Mouse (Mus musculus): Measurements from ENCODE around the gene BC030499. TPM values are rescaled to one million over a fixed set of nuclear protein-coding genes. Genes with fewer than 3 reads are reported as not detected.

Gene BC030499
- polyA plus RNA-seq, 1 experiment from 2014 or later: 0.35 TPM

DNA sequence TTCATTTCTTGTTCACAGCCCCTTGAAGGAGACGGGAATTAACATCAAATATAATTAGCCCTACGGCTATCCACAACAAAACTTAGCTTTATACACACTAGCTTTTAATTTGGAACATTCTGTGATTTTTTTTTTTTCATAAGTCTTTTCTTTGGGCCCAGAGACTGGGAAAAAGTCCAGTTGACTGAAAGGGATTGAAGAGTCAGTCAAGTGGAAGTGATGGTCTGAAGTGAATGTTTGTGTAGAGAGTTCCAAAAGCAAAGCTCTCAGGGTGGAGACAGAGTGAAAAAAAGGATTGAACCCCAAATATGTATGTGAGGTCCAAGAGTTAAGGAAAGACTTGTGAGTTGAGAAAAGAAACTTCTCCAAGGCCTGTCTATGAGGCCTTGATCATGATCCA lies 27.8 kb downstream of the BC030499 start:
- H3K4me2 ChIP-seq: no peak overlapping the region
- no peak for ATAC-seq
- H3K36me3 ChIP-seq (ENCODE audit: poor library complexity, severe bottlenecking): peaks cover 84% of the 10 kb centered on the region
- peaks cover 34% of the 10 kb centered on the region for H3K4me1 ChIP-seq
- no peaks in the 10 kb centered on the region for H3K9me3 ChIP-seq (replicated peaks)
- no peak overlapping the region for H3K4me3 ChIP-seq
- no peaks in the 10 kb centered on the region for H3K27me3 ChIP-seq
- no peak overlapping the region for H3K9ac ChIP-seq
- H3K27ac ChIP-seq: peak overlapping the region; percentile 58; the same call in 1 of the 2 replicates
- 50% methylated on average over 2 of the region's 2 CpGs for WGBS

DNA sequence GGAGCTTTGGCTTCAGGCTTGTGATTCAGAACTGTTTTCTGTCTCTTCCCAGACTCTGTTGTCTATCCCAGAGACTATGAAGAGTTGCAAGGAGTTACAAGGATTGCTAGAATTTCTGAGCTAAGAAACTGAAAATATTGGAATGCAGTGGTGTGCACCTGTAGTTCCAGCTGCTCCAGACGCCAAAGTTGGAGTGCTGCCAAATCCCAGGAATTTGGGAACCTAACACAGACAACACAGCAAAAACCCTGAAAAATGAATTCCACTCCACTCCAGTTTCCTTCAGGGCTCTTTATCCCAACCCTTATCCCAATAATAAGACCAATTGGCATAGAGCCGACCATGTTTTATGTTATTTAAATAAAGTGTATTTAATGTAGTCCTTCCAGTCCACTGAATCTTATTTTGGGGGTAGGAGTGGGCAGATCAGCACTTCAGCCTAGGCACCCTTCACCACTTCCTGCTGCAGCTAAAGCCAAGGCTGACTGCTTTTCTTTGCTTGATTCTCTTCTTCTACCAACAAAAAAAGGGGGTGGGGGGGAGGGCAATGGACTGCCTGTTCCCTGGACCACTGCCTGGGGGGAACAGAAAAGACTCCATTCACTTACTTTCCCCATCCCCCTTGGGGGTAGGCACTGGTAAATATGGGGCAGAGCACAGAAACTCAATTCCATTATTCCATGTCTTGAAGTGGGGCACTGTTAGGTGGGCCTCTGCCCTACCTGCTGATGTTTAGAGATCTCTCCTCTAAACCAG lies 31.6 kb downstream of the BC030499 start:
- Histone ChIP-seq H3K9ac (no peak overlapping the region), H3K4me3 (peak overlapping the region; percentile 35), H3K9me3 (replicated peaks) (no peaks in the 10 kb centered on the region), H3K27ac (peak overlapping the region; percentile 90), H3K4me1 (peaks cover 55% of the 10 kb centered on the region), H3K36me3 (ENCODE audit: poor library complexity, severe bottlenecking) (peaks cover 62% of the 10 kb centered on the region), H3K27me3 (no peaks in the 10 kb centered on the region), H3K4me2 (peak overlapping the region; percentile 54)
- peak; percentile 71 for ATAC-seq
- 42% methylated on average over 2 of the region's 2 CpGs for WGBS

DNA sequence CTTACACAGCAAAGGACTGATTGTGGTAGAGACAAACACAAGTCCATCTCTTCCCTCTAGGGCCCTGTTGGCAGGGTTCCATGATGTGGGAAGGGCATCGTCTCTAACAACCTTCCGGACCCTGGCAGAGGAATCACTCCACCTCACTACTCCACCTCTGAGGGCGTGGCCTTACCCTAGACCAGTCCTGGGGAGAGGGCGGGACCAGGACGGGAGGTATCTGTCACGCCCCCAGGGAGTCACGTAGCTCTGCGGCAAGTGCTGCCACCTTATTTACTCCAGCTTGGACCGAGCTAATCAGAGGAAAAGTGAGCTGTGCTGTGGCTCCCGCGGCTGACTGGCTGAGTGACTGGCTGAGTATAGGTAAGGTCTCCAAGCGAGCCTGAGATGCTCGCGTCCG lies 32.2 kb downstream of the BC030499 start, which contains the start of gene Aldoc:
Gene Aldoc (plus strand): TSS at position 109 of the 400 bp plus-strand sequence.
- Histone ChIP-seq H3K9ac (peak within 1 kb of the TSS; percentile 47), H3K4me3 (peak within 1 kb of the TSS; percentile 35), H3K9me3 (replicated peaks) (no peaks in the 10 kb centered on the region), H3K27me3 (no peaks in the 10 kb centered on the region), H3K36me3 (ENCODE audit: poor library complexity, severe bottlenecking) (peaks cover 56% of the 10 kb centered on the region), H3K4me1 (peaks cover 49% of the 10 kb centered on the region), H3K4me2 (peak within 1 kb of the TSS; percentile 54), H3K27ac (peak within 1 kb of the TSS; percentile 90)
- peak; percentile 88 for ATAC-seq
- 8% methylated on average over 15 of the region's 15 CpGs for WGBS

DNA sequence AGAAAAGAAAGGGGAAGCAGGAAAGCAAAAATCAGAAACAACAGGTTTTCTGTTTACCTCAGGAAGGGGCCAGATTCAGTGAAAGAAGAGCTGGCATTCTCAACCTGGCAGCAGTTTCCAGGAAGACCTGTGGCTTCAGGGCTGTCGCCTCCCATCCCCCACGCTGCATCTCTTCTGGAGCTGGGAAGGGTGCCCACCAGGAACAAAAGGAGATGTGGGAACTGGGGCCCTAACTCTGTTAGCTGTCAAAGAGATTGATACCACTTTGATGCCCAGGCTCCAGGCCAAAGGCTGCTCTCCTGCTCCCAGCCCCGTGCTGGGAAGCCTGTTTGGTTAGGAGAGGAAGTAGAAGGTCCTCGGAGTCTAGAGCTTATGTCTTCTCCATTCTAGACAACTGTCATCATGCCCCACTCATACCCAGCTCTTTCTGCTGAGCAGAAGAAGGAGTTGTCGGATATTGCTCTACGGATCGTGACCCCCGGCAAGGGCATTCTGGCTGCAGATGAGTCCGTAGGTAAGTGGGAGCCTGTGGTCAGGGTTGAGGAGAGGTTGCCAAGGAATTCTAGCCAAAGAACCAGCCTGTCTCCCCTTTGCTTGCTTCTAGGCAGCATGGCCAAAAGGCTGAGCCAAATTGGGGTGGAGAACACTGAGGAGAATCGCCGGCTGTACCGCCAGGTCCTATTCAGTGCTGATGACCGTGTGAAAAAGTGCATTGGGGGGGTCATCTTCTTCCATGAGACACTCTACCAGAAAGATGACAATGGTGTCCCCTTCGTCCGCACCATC lies 33.6 kb downstream of the BC030499 start:
- Histone ChIP-seq H3K27ac (peak overlapping the region; percentile 90), H3K4me1 (peaks cover 50% of the 10 kb centered on the region), H3K9ac (no peak overlapping the region), H3K27me3 (no peaks in the 10 kb centered on the region), H3K9me3 (replicated peaks) (no peaks in the 10 kb centered on the region), H3K4me3 (peak overlapping the region; percentile 35), H3K4me2 (peak overlapping the region; percentile 54), H3K36me3 (ENCODE audit: poor library complexity, severe bottlenecking) (peaks cover 43% of the 10 kb centered on the region)
- ATAC-seq: no peak
- WGBS: 70% methylated on average over 15 of the region's 15 CpGs

DNA sequence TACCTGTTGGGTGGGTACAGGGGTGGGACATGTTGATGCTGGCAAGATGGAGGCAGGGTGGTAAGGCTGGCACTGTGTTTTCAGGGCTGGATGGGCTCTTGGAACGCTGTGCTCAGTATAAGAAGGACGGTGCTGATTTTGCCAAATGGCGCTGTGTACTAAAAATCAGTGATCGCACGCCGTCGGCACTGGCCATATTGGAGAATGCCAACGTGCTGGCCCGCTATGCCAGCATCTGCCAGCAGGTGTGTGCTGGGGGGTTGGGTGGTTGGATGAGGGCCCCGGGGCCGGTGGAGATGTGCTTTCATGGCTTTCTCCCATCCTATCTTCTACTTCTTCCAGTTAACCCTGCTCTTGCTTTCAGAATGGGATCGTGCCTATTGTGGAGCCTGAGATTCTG lies 34.3 kb downstream of the BC030499 start:
- Histone ChIP-seq H3K27ac (0 out of 2 replicates have a peak overlapping the region, but pooled peaks have one; percentile 69), H3K4me3 (peak overlapping the region; percentile 35; the same call in 1 of the 2 replicates), H3K4me2 (peak overlapping the region; percentile 54), H3K9me3 (replicated peaks) (no peaks in the 10 kb centered on the region), H3K27me3 (no peaks in the 10 kb centered on the region), H3K9ac (no peak overlapping the region), H3K36me3 (ENCODE audit: poor library complexity, severe bottlenecking) (peaks cover 36% of the 10 kb centered on the region), H3K4me1 (peaks cover 56% of the 10 kb centered on the region)
- ATAC-seq: no peak
- 97% methylated on average over 12 of the region's 12 CpGs for WGBS

DNA sequence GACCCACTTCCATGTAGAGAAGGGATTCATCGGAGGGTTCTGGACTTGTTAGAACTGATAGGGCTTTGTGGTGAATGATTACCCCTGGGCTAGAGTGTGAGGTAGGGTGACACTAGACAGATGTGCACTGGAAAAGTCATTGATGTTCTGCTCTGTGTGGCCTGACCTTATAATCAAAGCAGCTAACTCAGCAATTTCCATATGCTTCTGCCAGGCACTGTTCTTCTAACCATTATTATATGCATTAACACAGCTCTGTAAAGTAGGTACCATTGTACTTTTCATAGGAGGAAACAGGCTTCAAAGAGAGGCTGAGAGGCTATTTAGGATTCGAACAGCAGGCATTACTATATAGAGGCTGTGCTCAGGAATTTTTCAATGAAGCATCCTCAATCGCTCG lies 36.6 kb downstream of the BC030499 start:
- Histone ChIP-seq H3K27ac (no peak overlapping the region), H3K9ac (no peak overlapping the region), H3K4me3 (no peak overlapping the region; the same call in 1 of the 2 replicates), H3K4me1 (peaks cover 44% of the 10 kb centered on the region), H3K27me3 (no peaks in the 10 kb centered on the region), H3K4me2 (no peak overlapping the region), H3K36me3 (ENCODE audit: poor library complexity, severe bottlenecking) (peaks cover 18% of the 10 kb centered on the region), H3K9me3 (replicated peaks) (no peaks in the 10 kb centered on the region)
- no peak for ATAC-seq
- WGBS: 92% methylated on average over 4 of the region's 4 CpGs

DNA sequence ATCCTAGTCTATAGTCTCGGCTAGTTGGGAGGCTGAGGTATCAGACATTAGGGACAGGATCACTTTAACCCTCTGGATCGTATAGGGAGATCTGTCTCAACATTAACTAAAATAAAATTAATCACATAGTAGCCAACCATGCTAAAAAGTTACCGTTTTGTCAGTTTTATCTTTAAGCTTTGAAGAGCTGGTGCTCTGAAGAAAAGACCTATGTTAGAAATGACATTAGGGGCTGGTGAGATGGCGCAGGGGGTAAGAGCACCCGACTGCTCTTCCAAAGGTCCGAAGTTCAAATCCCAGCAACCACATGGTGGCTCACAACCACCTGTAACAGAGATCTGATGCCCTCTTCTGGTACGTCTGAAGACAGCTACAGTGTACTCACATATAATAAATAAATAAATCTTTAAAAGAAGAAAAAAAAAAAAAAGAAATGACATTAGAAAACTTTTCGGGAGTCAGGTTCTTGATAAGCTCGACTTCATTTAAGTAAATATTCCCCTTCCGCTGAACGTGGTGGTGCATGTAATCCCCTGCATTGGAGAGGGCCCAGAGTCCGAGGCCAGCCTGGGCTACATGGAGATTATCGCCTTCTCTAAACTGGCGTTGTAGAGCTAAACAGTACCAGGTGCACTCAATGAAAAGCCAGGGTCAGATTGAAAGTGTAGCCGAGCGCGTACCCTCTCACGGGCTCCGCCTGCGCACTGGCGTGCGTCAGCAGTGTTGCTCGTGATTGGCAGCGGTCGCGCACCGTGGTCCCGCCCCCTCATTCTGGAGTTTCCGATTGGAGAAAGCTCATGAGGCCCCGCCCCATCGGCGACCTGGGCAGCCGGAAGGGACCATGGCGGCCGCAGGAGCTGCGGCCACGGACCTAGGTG lies 37.2 kb downstream of the BC030499 start, which contains the start of gene Pigs:
Gene Pigs (plus strand): TSS at position 782 of the 878 bp plus-strand sequence.
- peak within 1 kb of the TSS; percentile 79 for H3K4me3 ChIP-seq

DNA sequence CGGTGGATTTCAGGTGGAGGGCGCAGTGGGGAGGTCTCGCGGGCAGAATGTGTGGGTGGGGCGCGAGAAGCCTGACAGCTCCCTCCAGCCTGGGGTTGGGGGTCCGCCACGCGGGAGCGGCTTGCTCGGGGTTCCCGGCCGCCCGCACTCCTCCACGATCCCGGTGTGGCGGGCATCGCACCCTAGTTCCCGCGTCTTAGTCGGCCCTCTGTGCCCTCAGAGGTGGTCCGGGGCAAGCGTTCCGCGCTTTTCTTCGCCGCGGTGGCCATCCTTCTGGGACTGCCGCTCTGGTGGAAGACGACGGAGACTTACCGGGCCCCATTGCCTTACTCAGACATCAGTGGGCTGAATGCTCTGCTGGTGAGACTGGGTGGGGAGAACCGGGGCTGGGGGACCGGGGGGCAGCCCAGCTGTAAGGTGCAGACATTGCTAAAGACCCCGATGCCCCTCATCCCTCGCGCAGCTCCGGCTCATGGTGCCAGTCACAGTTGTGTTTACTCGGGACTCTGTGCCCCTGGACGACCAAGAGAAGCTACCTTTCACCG lies 37.9 kb downstream of the BC030499 start:
- Histone ChIP-seq H3K4me1 (peaks cover 31% of the 10 kb centered on the region), H3K27me3 (no peaks in the 10 kb centered on the region), H3K9me3 (replicated peaks) (no peaks in the 10 kb centered on the region), H3K4me2 (peak overlapping the region; percentile 97), H3K27ac (0 out of 2 replicates have a peak overlapping the region, but pooled peaks have one; percentile 7), H3K36me3 (ENCODE audit: poor library complexity, severe bottlenecking) (peaks cover 31% of the 10 kb centered on the region), H3K4me3 (peak overlapping the region; percentile 79), H3K9ac (peak overlapping the region; percentile 90)
- WGBS: under 1% methylated on average over 29 of the region's 41 CpGs
- ATAC-seq: peak; percentile 62

More for the DNA sequence above, 37.2 kb downstream of the BC030499 start, which contains the start of gene Pigs:
- no peaks in the 10 kb centered on the region for H3K27me3 ChIP-seq
- H3K4me2 ChIP-seq: peak within 1 kb of the TSS; percentile 97
- peak within 1 kb of the TSS; percentile 90 for H3K9ac ChIP-seq
- H3K36me3 ChIP-seq (ENCODE audit: poor library complexity, severe bottlenecking): peaks cover 24% of the 10 kb centered on the region
- H3K9me3 ChIP-seq (replicated peaks): no peaks in the 10 kb centered on the region
- H3K27ac ChIP-seq: peak within 1 kb of the TSS; percentile 7; the same call in 1 of the 2 replicates
- H3K4me1 ChIP-seq: peaks cover 38% of the 10 kb centered on the region
- ATAC-seq: peak; percentile 97
- 14% methylated on average over 37 of the region's 37 CpGs for WGBS

DNA sequence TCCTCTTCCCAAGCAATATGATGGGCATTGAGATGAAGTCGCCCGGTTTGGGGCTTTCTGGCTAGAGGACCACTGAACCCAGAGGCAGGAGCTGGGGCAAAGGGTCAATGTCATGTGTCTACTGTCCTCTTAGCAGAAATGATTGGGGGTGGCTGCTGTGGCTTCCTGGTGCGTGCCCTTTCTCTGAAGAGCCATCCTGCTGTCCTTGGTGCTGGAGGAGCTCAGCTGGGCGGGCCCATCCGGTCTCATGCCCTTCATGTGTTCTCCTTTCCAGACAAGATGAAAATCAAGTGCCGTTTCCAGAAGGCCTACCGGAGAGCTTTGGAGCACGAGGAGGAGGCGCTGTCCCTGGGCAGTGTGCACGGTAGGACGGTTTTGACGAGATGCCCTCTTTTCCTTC lies 42.0 kb downstream of the BC030499 start:
- H3K27ac ChIP-seq: no peak overlapping the region
- no peak overlapping the region for H3K4me2 ChIP-seq
- 96% methylated on average over 12 of the region's 12 CpGs for WGBS
- H3K36me3 ChIP-seq (ENCODE audit: poor library complexity, severe bottlenecking): peaks cover 55% of the 10 kb centered on the region
- no peaks in the 10 kb centered on the region for H3K9me3 ChIP-seq (replicated peaks)
- no peak overlapping the region for H3K4me3 ChIP-seq
- no peak for ATAC-seq
- no peak overlapping the region for H3K9ac ChIP-seq
- H3K27me3 ChIP-seq: no peaks in the 10 kb centered on the region
- peaks cover 12% of the 10 kb centered on the region for H3K4me1 ChIP-seq

DNA sequence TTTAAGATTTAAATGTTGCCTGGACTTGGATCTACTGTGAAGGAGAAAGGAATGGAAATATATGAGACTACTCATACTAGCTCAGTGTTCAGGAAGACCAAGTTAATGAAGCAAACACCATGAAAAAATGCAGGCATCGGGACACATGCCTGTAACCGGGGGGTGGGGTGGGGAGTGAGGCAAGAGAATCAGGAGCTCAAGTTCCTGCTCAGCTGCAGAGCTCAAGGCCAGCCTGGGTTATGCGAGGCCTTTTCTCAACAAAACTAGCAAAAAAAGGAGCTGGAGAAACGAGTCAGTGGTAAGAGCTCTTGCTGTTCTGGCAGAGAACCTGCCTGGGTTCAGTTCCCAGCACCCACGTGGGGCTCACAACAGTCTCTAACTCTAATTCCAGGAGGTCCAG lies 43.4 kb downstream of the BC030499 start:
- Histone ChIP-seq H3K36me3 (ENCODE audit: poor library complexity, severe bottlenecking) (peaks cover 67% of the 10 kb centered on the region), H3K9ac (no peak overlapping the region), H3K9me3 (replicated peaks) (no peaks in the 10 kb centered on the region), H3K4me3 (no peak overlapping the region), H3K4me2 (no peak overlapping the region), H3K27ac (no peak overlapping the region), H3K4me1 (peaks cover 8% of the 10 kb centered on the region), H3K27me3 (no peaks in the 10 kb centered on the region)
- ATAC-seq: no peak
- 92% methylated on average over 5 of the region's 5 CpGs for WGBS

DNA sequence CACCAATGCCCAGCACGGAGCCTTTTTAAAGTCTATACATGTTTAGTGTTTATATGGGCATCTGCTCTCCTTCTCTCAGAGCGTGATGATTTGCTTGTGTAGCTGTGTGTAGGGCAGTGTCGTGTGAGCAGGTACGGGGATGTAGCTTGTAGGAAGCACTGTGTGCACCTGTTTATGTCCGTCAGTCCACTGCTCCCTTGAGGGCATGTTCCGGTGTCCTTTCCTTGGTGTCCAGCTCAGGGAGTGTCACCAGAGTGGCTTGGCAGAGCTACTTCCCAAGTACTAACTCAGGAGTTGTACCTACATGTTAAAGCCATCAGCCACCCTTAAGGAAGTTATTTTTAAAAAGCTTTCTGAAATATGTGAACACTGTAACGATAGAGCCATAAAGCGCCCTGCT lies 46.4 kb downstream of the BC030499 start:
- Histone ChIP-seq H3K4me1 (no peaks in the 10 kb centered on the region), H3K27ac (no peak overlapping the region), H3K4me2 (no peak overlapping the region), H3K9me3 (replicated peaks) (no peaks in the 10 kb centered on the region), H3K36me3 (ENCODE audit: poor library complexity, severe bottlenecking) (peaks cover 96% of the 10 kb centered on the region), H3K9ac (no peak overlapping the region), H3K27me3 (no peaks in the 10 kb centered on the region), H3K4me3 (no peak overlapping the region)
- no peak for ATAC-seq
- 94% methylated on average over 8 of the region's 8 CpGs for WGBS
